Mouse (Mus musculus) heart, embryonic 14.5 days (tissue): ENCODE measurements around the gene Ctrc. TPM values are rescaled to one million over a fixed set of nuclear protein-coding genes. Genes with fewer than 3 reads are reported as not detected.

Experiments
- ATAC-seq: fragments of 200-750 bp; cut with Nextera tagmentation; 2 replicates; pipeline ENCODE4 v1.8.0; 2017; ENCODE audit warnings: low read depth, moderate TSS enrichment; ENCODE audit not compliant: insufficient number of reproducible peaks, insufficient read depth, low FRiP score
- H3K27ac ChIP-seq, 2 experiments: fragments of 200-500 bp in 1 of 2; fragments of 300-500 bp in 1 of 2; sonication (generic) in 1 of 2; replicated peaks in 1 of 2; 2 replicates each; pipeline ENCODE4 v1.5.1; 2012 to 2014; ENCODE audit warnings: low read depth in 2 of 2, low read length in 2 of 2, control low read depth in 1 of 2, mild to moderate bottlenecking in 1 of 2, mixed read lengths in 1 of 2; ENCODE audit not compliant: control insufficient read depth in 1 of 2, insufficient read depth in 1 of 2
- H3K27me3 ChIP-seq: fragments of 300-500 bp; sonication (generic); 2 replicates; pipeline ENCODE4 v1.6.1; 2014; ENCODE audit warnings: mild to moderate bottlenecking, low read length, control low read depth; ENCODE audit not compliant: control insufficient read depth, insufficient read depth
- H3K36me3 ChIP-seq: fragments of 300-500 bp; sonication (generic); 2 replicates; pipeline ENCODE4 v1.6.1; 2014; ENCODE audit warnings: mild to moderate bottlenecking, control low read depth, low read length, mixed read lengths; ENCODE audit not compliant: control insufficient read depth, insufficient read depth
- H3K4me1 ChIP-seq, 2 experiments: fragments of 200-500 bp in 1 of 2; fragments of 300-500 bp in 1 of 2; sonication (generic) in 1 of 2; 2 replicates each; pipeline ENCODE4 v1.6.1; 2012 to 2014; ENCODE audit warnings: low read length in 2 of 2, control low read depth in 1 of 2, mixed read lengths in 1 of 2; ENCODE audit not compliant: control insufficient read depth in 2 of 2, insufficient read depth in 2 of 2
- H3K4me2 ChIP-seq: fragments of 300-500 bp; sonication (generic); 2 replicates; pipeline ENCODE4 v1.6.1; 2014; ENCODE audit warnings: mild to moderate bottlenecking, low read length
- H3K4me3 ChIP-seq, 2 experiments: fragments of 200-500 bp in 1 of 2; fragments of 300-500 bp in 1 of 2; sonication (generic) in 1 of 2; 2 replicates each; pipeline ENCODE4 v1.5.1; 2012 to 2014; ENCODE audit warnings: low read length in 2 of 2, mild to moderate bottlenecking in 2 of 2, control low read depth in 1 of 2, low read depth in 1 of 2, moderate library complexity in 1 of 2; ENCODE audit not compliant: control insufficient read depth in 1 of 2, insufficient read depth in 1 of 2
- H3K9ac ChIP-seq: fragments of 300-500 bp; sonication (generic); 2 replicates; pipeline ENCODE4 v1.6.1; 2014; ENCODE audit warnings: mild to moderate bottlenecking, low read length
- H3K9me3 ChIP-seq: fragments of 300-500 bp; sonication (generic); 2 replicates; pipeline ENCODE4 v1.6.1; 2016; ENCODE audit warnings: low read length, control low read depth; ENCODE audit not compliant: control insufficient read depth
- WGBS: fragments of 180-500 bp; shearing (Covaris S2); extraction: QIAGEN DNeasy Blood & Tissue Kit; methylation state at CpG from one replicate; pipeline ENCODE4 v1.1.7; 2014; 5-methylcytosine and 5-hydroxymethylcytosine counted together
- polyA plus RNA-seq: library from polyadenylated mRNA; unstranded; fragments of >200 nt; fragmentation: Nextera tagmentation; extraction: Ambion mirVana; gene quantifications from 2 replicates; pipeline ENCODE4 v1.2.1, GENCODE M21; 2014

Gene Ctrc
- polyA plus RNA-seq, 1 experiment from 2014 or later, result not detected

DNA sequence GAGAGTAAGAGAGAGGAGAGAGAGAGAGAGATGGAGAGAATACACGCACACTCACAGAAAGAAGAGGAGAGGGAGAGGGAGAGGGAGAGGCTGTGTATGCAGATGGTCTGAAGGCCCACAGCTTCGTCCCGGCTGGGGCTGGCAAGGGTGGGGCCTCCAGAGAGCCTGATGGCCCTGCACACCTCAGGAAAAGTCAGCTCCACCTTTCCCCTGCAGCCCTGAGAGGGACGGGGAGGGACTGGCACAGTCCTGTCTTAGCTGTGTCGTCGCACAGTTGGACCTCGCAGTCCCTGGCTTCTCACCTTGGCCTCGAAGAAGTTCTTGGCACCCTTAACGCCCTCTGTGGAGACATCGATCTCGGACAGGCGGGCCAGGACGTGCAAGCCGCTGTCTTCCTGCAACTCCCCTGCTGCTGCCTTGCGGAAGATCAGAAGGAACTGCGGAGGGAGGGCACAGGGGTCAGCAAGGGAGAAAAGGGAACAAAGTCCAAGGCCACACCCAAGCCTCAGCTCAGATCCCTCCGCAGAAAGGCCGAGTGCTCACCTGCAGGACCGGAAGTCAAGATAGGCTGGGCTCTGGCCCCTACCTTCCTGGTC lies 14.2 kb upstream of the Ctrc start:
- H3K4me3 ChIP-seq, result no peak overlapping the region
- no peak overlapping the region for H3K9ac ChIP-seq
- WGBS, result 77% methylated on average over 19 of the region's 19 CpGs
- H3K27ac ChIP-seq, result no peak overlapping the region
- H3K27me3 ChIP-seq, result no peaks in the 10 kb centered on the region
- ATAC-seq, result no peak
- H3K36me3 ChIP-seq, result peaks cover 50% of the 10 kb centered on the region
- H3K4me1 ChIP-seq, result peaks cover 13 to 15% of the 10 kb centered on the region in 2 experiments
- H3K4me2 ChIP-seq, result no peak overlapping the region
- H3K9me3 ChIP-seq, result no peaks in the 10 kb centered on the region

DNA sequence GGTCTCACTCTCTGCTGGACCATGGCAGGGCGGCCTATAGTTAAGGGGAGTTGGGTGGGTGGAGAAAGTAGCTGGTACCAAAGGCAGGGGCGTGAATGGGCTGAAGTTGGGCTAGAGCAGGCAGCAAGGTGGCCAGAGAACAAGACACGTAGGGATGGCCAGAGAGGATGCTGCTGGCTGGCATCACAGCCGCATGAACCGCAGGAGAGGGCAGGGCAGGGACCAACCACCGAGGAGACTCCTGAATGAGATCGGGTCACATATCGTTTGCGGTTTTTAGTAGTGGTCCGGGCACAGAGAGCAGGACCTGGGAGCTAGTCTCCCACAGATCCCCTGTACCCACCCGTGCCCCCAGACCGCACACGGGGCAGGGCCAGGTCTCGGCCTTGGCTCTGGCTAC lies 13.2 kb upstream of the Ctrc start:
- Histone ChIP-seq H3K9me3 (no peaks in the 10 kb centered on the region), H3K36me3 (peaks cover 43% of the 10 kb centered on the region), H3K4me1 (peaks cover 13 to 15% of the 10 kb centered on the region in 2 experiments), H3K9ac (no peak overlapping the region), H3K4me2 (no peak overlapping the region), H3K4me3 (no peak overlapping the region), H3K27ac (no peak overlapping the region), H3K27me3 (no peaks in the 10 kb centered on the region)
- WGBS, result 97% methylated on average over 14 of the region's 14 CpGs
- ATAC-seq, result no peak

DNA sequence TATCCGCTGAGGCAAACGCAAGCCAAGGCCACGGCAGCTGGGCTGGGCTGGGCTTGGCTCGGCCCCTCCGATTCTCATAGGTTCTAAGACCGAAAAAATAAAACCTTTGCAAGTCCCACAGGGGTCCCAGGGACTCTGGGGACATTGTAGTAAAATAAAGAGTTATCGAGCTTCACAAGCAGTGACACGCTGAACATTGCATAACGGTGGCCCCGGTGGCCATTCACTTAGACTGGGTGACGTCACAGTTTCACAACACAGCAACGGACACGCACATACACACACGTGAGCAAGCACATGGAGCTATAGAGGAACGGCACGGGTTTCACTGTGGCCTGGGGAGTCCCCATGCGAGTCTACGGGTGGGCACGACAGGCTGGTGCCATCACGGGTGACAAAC lies 12.3 kb upstream of the Ctrc start:
- Histone ChIP-seq H3K27ac (no peak overlapping the region), H3K36me3 (peaks cover 43% of the 10 kb centered on the region), H3K4me3 (no peak overlapping the region), H3K9me3 (no peaks in the 10 kb centered on the region), H3K4me1 (peaks cover 6 to 9% of the 10 kb centered on the region in 2 experiments), H3K4me2 (no peak overlapping the region), H3K9ac (no peak overlapping the region), H3K27me3 (no peaks in the 10 kb centered on the region)
- no peak for ATAC-seq
- 90% methylated on average over 18 of the region's 20 CpGs for WGBS

- peak overlapping the region; percentile 33 to 39; a peak in 1 of 4 replicates for H3K27ac ChIP-seq
- WGBS, result 18% methylated on average over 10 of the region's 10 CpGs
Measured at GRCm38 (mm10) chr4:141857422-141857930, 11.3 kb upstream of the Ctrc start.

DNA sequence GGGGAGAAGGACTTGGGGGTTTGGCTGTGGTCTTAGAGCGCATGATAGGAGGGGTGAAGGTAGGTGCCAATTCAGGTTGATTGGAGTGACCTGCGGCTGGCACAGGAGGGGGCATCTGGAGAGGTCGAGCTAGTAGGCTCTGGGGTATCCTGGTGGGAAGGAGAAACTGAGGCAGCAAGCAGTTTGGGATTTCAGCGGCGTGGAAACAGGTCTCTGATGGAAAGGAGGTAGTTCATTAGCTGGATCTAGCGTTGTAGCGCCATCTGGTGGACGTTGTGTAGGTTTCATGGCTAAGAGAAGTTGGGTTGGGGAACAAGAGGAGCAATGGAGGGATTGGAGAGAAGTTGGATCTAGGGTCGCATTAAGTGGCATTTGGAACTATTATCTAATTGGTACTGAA lies 7.3 kb upstream of the Ctrc start:
- WGBS, result 79% methylated on average over 9 of the region's 9 CpGs
- no peaks in the 10 kb centered on the region for H3K27me3 ChIP-seq
- no peak overlapping the region for H3K4me2 ChIP-seq

More at GRCm38 (mm10) chr4:141857422-141857930, 11.3 kb upstream of the Ctrc start:
- no peak overlapping the region for H3K4me2 ChIP-seq
- H3K4me3 ChIP-seq, result no peak overlapping the region
- no peaks in the 10 kb centered on the region for H3K9me3 ChIP-seq
- ATAC-seq, result peak; percentile 62
- H3K9ac ChIP-seq, result no peak overlapping the region
- no peaks in the 10 kb centered on the region for H3K27me3 ChIP-seq
- H3K36me3 ChIP-seq, result peaks cover 42% of the 10 kb centered on the region
- no peaks in the 10 kb centered on the region; a peak in 1 of 4 replicates for H3K4me1 ChIP-seq

DNA sequence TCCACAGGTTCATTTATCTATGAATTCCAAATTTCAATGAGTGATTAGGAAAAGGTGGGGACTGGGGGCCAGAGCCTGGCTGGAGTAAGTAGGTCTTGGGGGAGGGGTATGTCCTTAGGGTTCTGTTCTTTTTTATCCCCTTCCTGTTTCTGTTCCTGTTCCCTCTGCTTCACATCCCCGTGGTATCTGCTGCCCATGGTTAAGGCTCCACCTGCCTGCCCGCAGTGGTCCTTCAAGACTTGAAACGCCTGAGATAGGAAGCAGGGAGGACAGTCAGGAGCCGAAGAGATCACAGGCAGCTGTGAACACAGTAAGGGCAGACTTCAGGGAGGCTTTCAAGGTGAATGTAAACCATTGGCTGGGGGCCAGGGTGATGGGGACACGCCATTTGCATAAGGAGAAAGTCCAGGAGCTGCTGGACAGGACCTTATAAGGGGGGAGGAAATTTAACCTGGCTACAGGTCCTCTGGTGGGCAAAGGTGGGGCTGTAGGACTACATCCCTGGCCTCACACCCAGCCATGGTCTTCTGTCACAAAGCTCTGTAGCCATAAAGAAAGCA lies 11.5 kb downstream of the Ctrc start:
- Histone ChIP-seq H3K27ac (no peak overlapping the region), H3K9ac (no peak overlapping the region), H3K9me3 (no peaks in the 10 kb centered on the region), H3K4me1 (no peaks in the 10 kb centered on the region; a peak in 1 of 4 replicates), H3K4me3 (no peak overlapping the region), H3K36me3 (no peaks in the 10 kb centered on the region), H3K4me2 (no peak overlapping the region), H3K27me3 (no peaks in the 10 kb centered on the region)
- ATAC-seq, result no peak
- WGBS, result 46% methylated on average over 5 of the region's 5 CpGs

More for the DNA sequence above, 7.3 kb upstream of the Ctrc start:
- Histone ChIP-seq H3K9me3 (no peaks in the 10 kb centered on the region), H3K27ac (no peak overlapping the region), H3K36me3 (peaks cover 3% of the 10 kb centered on the region), H3K9ac (no peak overlapping the region), H3K4me3 (no peak overlapping the region), H3K4me1 (no peaks in the 10 kb centered on the region)
- no peak for ATAC-seq

GRCm38 (mm10) chr4:141833911-141834310 lies 12.2 kb downstream of the Ctrc start:
- H3K27ac ChIP-seq, result no peak overlapping the region
- H3K36me3 ChIP-seq, result no peaks in the 10 kb centered on the region
- no peak overlapping the region for H3K4me3 ChIP-seq
- no peaks in the 10 kb centered on the region for H3K9me3 ChIP-seq
- no peak overlapping the region for H3K4me2 ChIP-seq
- ATAC-seq, result no peak
- H3K4me1 ChIP-seq, result no peaks in the 10 kb centered on the region; a peak in 1 of 4 replicates
- WGBS, result 35% methylated on average over 1 of the region's 1 CpGs
- H3K27me3 ChIP-seq, result no peaks in the 10 kb centered on the region
- no peak overlapping the region for H3K9ac ChIP-seq
